Mouse (Mus musculus) intestine, embryonic 16.5 days (tissue): ENCODE measurements around the gene Il1f10. TPM values are rescaled to one million over a fixed set of nuclear protein-coding genes. Genes with fewer than 3 reads are reported as not detected.
A peak's percentile ranks its signal among the peaks of the same experiment; 100 is the strongest.

Experiments
- ATAC-seq: fragments of 200-750 bp; cut with Nextera tagmentation; 2 replicates; pipeline ENCODE4 v1.8.0; 2017; ENCODE audit warnings: moderate TSS enrichment, moderate library complexity
- H3K27ac ChIP-seq: fragments of 300-500 bp; sonication (generic); 2 replicates; pipeline ENCODE4 v1.5.1; 2014; ENCODE audit warnings: mild to moderate bottlenecking, low read length
- H3K27me3 ChIP-seq: fragments of 300-500 bp; sonication (generic); replicated peaks from 2 replicates; pipeline ENCODE4 v1.6.1; 2014; ENCODE audit warnings: low read length, control low read depth, mixed read lengths; ENCODE audit not compliant: control insufficient read depth, insufficient read depth
- H3K36me3 ChIP-seq: fragments of 300-500 bp; sonication (generic); 2 replicates; pipeline ENCODE4 v1.6.1; 2014; ENCODE audit warnings: low read length, control low read depth; ENCODE audit not compliant: control insufficient read depth, insufficient read depth
- H3K4me1 ChIP-seq: fragments of 300-500 bp; sonication (generic); 2 replicates; pipeline ENCODE4 v1.6.1; 2014; ENCODE audit warnings: low read length, control low read depth, mixed read lengths; ENCODE audit not compliant: control insufficient read depth, insufficient read depth
- H3K4me2 ChIP-seq: fragments of 300-500 bp; sonication (generic); 2 replicates; pipeline ENCODE4 v1.6.1; 2014; ENCODE audit warnings: low read depth, low read length, control low read depth
- H3K4me3 ChIP-seq: fragments of 300-500 bp; sonication (generic); 2 replicates; pipeline ENCODE4 v1.5.1; 2014; ENCODE audit warnings: mild to moderate bottlenecking, low read length
- H3K9ac ChIP-seq: fragments of 300-500 bp; sonication (generic); 2 replicates; pipeline ENCODE4 v1.6.1; 2014; ENCODE audit warnings: low read depth, low read length
- H3K9me3 ChIP-seq: fragments of 300-500 bp; sonication (generic); 2 replicates; pipeline ENCODE4 v1.6.1; 2016; ENCODE audit warnings: low read length, control low read depth; ENCODE audit not compliant: control insufficient read depth
- WGBS: fragments of 180-500 bp; shearing (Covaris S2); extraction: QIAGEN DNeasy Blood & Tissue Kit; methylation state at CpG from one replicate; pipeline ENCODE4 v1.1.7; 2014; 5-methylcytosine and 5-hydroxymethylcytosine counted together
- polyA plus RNA-seq: library from polyadenylated mRNA; unstranded; fragments of >200 nt; fragmentation: Nextera tagmentation; extraction: Ambion mirVana; gene quantifications from 2 replicates; pipeline ENCODE4 v1.2.1, GENCODE M21; 2015

Il1f10 gene
- polyA plus RNA-seq: not detected in 2 replicates

DNA sequence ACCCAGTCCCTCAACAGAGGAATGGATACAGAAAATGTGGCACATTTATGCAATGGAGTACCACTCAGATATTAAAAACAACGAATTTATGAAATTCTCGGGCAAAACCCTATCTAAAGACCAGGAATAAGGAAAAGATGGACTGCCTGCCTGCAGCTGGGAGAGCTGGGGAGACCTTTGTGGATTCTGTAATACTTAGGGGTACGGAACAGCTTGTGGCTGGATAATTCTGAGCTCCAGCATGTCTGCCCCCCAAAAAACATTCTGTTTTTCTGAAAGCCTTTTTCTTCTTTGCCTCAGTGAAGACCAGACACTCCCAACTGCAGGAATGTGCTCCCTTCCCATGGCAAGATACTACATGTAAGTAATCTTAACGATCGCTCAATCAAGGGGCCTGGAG lies at the start of gene Il1f10:
Il1f10 (plus strand) TSS at position 301 of the 400 bp plus-strand sequence.
- 80% methylated on average over 5 of the region's 5 CpGs for WGBS
- no peak within 1 kb of the TSS for H3K9ac ChIP-seq
- no peaks in the 10 kb centered on the region for H3K27me3 ChIP-seq
- H3K4me2 ChIP-seq: no peak within 1 kb of the TSS
- no peaks in the 10 kb centered on the region for H3K9me3 ChIP-seq
- no peak within 1 kb of the TSS for H3K4me3 ChIP-seq
- no peak within 1 kb of the TSS for H3K27ac ChIP-seq
- no peak for ATAC-seq
- H3K4me1 ChIP-seq: no peaks in the 10 kb centered on the region
- H3K36me3 ChIP-seq: no peaks in the 10 kb centered on the region

- ATAC-seq: 0 out of 2 replicates have a peak, but pooled peaks have one; percentile 26
- 79% methylated on average over 1 of the region's 1 CpGs for WGBS
- no peaks in the 10 kb centered on the region for H3K4me1 ChIP-seq
Measured at GRCm38 (mm10) chr2:24267503-24267902, 23.5 kb upstream of the Il1f10 start.

DNA sequence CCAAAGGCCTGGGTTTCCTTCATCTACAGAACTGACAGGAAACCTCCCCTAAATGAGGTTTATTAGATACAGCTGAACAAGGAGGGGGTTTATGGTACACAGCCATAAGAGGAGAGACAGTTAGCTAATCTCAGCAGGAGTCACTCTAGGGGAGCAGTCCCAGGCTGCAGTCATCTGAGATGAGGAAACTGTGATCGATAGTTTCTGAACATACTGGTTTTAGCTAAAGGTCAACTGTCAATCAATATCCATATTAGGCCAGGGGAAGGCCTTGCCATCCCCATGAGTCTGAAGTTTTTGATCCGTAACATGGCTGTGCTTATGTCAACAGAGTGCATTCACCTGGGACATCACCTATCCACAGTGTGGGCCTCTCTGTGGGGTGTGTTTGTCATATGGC lies 17.4 kb upstream of the Il1f10 start:
- H3K4me1 ChIP-seq: no peaks in the 10 kb centered on the region
- H3K4me2 ChIP-seq: no peak overlapping the region
- H3K9ac ChIP-seq: no peak overlapping the region
- H3K9me3 ChIP-seq: no peaks in the 10 kb centered on the region
- WGBS: 83% methylated on average over 2 of the region's 2 CpGs
- ATAC-seq: no peak
- H3K36me3 ChIP-seq: no peaks in the 10 kb centered on the region
- no peak overlapping the region for H3K4me3 ChIP-seq
- H3K27me3 ChIP-seq: no peaks in the 10 kb centered on the region
- H3K27ac ChIP-seq: no peak overlapping the region

More at GRCm38 (mm10) chr2:24267503-24267902, 23.5 kb upstream of the Il1f10 start:
- Histone ChIP-seq H3K4me3 (no peak overlapping the region), H3K9ac (no peak overlapping the region), H3K4me2 (no peak overlapping the region), H3K27me3 (no peaks in the 10 kb centered on the region), H3K27ac (no peak overlapping the region), H3K36me3 (no peaks in the 10 kb centered on the region), H3K9me3 (no peaks in the 10 kb centered on the region)

GRCm38 (mm10) chr2:24275146-24275545 lies 15.8 kb upstream of the Il1f10 start:
- H3K9ac ChIP-seq: no peak overlapping the region
- H3K4me3 ChIP-seq: no peak overlapping the region
- H3K9me3 ChIP-seq: no peaks in the 10 kb centered on the region
- WGBS: 33% methylated on average over 1 of the region's 1 CpGs
- H3K27ac ChIP-seq: no peak overlapping the region
- no peaks in the 10 kb centered on the region for H3K27me3 ChIP-seq
- no peaks in the 10 kb centered on the region for H3K36me3 ChIP-seq
- ATAC-seq: no peak
- H3K4me1 ChIP-seq: no peaks in the 10 kb centered on the region
- no peak overlapping the region for H3K4me2 ChIP-seq

DNA sequence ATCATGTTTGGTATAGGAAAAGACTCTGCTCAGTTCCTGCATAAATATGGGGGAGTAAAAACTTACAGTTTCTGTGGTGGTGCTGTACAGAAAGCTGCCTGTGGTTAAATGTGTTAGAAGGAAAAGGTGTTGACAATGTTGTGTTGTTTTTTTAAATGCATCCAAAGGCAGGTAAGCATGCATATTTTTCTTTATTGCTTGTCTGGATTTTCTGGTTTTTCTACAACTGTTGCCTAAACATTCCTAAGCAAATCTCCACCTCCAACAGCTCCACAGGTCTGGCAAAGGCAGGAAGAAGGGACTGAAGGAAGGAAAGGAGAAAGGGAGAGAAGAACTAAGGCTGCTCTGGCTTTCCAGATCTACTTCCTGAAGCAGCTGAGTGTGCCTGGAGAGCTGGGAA lies 14.3 kb upstream of the Il1f10 start, which contains the start of gene Il1f5:
Il1f5 (plus strand) TSS at position 301 of the 400 bp plus-strand sequence.
- no peak within 1 kb of the TSS for H3K27ac ChIP-seq
- H3K36me3 ChIP-seq: no peaks in the 10 kb centered on the region
- ATAC-seq: no peak
- H3K4me1 ChIP-seq: no peaks in the 10 kb centered on the region
- H3K9ac ChIP-seq: no peak within 1 kb of the TSS
- H3K4me2 ChIP-seq: no peak within 1 kb of the TSS
- no peak within 1 kb of the TSS for H3K4me3 ChIP-seq
- H3K27me3 ChIP-seq: no peaks in the 10 kb centered on the region
- no peaks in the 10 kb centered on the region for H3K9me3 ChIP-seq

DNA sequence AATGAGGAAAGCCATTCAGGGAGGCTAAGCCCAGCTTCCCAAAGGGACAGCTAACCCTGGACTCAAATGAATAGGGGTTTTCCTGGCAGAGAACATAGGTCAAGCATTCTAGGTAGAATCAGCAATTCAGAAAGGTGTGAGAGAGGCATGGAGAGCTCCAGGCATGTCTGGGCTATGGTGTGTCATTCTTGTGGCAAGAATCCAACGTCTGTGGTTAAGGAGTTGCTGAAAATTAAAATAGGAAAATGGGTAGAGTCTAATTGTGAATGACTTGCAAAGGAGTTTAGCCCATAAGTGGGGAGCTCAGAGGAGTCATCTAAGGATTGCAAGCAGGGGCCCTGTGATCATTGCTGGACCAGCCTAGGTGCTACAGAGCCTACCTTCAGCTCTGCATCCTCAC lies 3.6 kb downstream of the Il1f10 start:
- Histone ChIP-seq H3K36me3 (no peaks in the 10 kb centered on the region), H3K27ac (no peak overlapping the region), H3K9ac (no peak overlapping the region), H3K27me3 (no peaks in the 10 kb centered on the region), H3K4me1 (no peaks in the 10 kb centered on the region), H3K9me3 (no peaks in the 10 kb centered on the region), H3K4me2 (no peak overlapping the region), H3K4me3 (no peak overlapping the region)
- 61% methylated on average over 1 of the region's 1 CpGs for WGBS
- ATAC-seq: no peak

DNA sequence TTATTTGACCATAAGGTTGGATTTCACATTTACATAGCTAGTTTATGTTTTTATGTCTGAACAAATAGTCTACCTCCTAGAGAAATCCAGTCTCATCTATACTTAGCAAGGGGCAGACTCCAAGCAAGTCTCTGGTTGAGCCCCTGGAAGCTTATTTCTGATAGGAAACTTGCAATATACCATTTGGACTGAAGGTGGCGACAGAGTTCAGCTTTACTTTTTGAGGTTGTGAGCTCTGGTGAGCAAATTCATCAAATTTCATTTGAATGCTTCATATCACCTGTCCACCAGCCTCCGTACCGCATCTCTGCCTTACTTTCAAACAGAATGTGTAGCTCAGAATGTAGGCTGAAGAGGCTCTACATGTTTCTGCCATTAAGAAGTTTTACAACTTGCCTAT lies 5.8 kb downstream of the Il1f10 start:
- no peaks in the 10 kb centered on the region for H3K36me3 ChIP-seq
- ATAC-seq: no peak
- H3K4me2 ChIP-seq: no peak overlapping the region
- H3K9ac ChIP-seq: no peak overlapping the region
- H3K4me1 ChIP-seq: no peaks in the 10 kb centered on the region
- H3K27ac ChIP-seq: no peak overlapping the region
- no peaks in the 10 kb centered on the region for H3K27me3 ChIP-seq
- H3K9me3 ChIP-seq: no peaks in the 10 kb centered on the region
- H3K4me3 ChIP-seq: no peak overlapping the region
- 3% methylated on average over 3 of the region's 3 CpGs for WGBS

DNA sequence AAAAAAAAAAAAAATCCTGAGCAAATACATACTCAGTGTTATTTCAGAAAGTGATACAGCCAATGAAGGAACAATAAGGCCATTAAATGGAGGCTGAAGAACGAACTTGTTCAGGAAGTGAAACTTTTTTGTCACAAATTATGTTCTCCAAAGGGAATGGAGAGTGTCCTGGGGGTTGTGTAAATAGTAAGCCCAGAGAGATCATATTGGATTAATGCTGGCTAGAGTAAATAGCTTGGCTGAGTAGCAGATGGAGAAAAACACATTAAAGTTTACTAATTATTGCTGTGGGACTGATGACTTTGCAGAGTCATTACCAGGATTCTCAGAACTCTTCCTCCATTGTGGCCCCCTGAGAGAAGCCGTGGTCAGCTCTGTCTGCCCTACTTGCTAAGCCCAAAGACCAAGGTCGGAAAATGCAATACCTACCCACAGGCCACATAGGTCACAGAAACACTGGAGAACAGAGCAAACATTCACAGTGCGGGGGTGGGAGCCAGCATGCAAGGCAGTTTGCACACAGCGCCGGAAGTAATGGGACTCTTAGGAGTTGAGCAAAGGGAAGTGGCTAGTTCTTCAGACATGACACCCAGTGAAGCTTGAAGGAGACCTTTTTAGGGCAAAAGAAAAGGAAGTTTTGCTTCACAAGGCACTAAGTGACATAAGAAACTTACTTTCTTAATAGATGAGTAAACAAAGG lies 20.5 kb downstream of the Il1f10 start:
- no peaks in the 10 kb centered on the region for H3K4me1 ChIP-seq
- no peaks in the 10 kb centered on the region for H3K27me3 ChIP-seq
- H3K27ac ChIP-seq: no peak overlapping the region
- no peak overlapping the region for H3K9ac ChIP-seq
- no peaks in the 10 kb centered on the region for H3K9me3 ChIP-seq
- no peak overlapping the region for H3K4me3 ChIP-seq
- no peak; the same call in 1 of the 2 replicates for ATAC-seq
- no peaks in the 10 kb centered on the region for H3K36me3 ChIP-seq
- no peak overlapping the region for H3K4me2 ChIP-seq
- 54% methylated on average over 6 of the region's 6 CpGs for WGBS

GRCm38 (mm10) chr2:24316919-24317318 lies 25.9 kb downstream of the Il1f10 start:
- Histone ChIP-seq H3K4me2 (no peak overlapping the region), H3K9me3 (no peaks in the 10 kb centered on the region), H3K36me3 (no peaks in the 10 kb centered on the region), H3K4me3 (no peak overlapping the region), H3K27ac (no peak overlapping the region), H3K9ac (no peak overlapping the region), H3K4me1 (no peaks in the 10 kb centered on the region), H3K27me3 (no peaks in the 10 kb centered on the region)
- no peak for ATAC-seq
- WGBS: 63% methylated on average over 1 of the region's 1 CpGs
